Mouse (Mus musculus) E14TG2a.4 (cell line): ENCODE data around the gene Asap3.

Experiments used
- CTCF ChIP-seq: conservative IDR thresholded peaks from 2 replicates; pipeline ENCODE4 v1.5.1; 2014; ENCODE audit warnings: low read length
- NANOG ChIP-seq: IDR thresholded peaks from 2 replicates; pipeline ENCODE4 v1.6.1; 2014; ENCODE audit warnings: borderline replicate concordance, low read length, mixed read lengths
- POU5F1 ChIP-seq: IDR thresholded peaks from 2 replicates; pipeline ENCODE4 v1.6.1; 2014; ENCODE audit warnings: low read length, borderline replicate concordance

DNA sequence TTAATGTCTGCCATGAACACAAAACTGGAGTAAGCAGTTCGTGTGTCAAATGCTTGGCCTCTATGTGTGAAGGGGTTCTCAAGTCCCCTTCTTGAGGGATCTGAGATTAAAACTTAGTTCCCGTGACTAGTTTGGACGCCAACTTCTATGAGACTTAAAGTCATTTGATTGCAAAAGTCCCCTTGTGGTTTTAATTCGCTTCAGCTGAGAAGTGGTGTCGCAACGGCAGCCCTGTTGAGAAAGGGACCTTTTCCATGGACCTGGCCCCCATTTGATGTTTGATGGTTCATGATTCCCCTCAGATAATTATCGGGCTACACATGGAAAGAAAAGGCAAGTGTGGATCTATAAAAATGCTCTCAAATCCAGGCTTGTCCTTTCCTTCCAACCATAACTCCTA, 26.7 kb upstream of the Asap3 start:
- no peak for TF ChIP-seq CTCF
- no peak for TF ChIP-seq NANOG
- no peak for TF ChIP-seq POU5F1
